Mouse (Mus musculus) forebrain, embryonic 16.5 days (tissue): ENCODE measurements around the gene Chrne. TPM values are rescaled to one million over a fixed set of nuclear protein-coding genes. Genes with fewer than 3 reads are reported as not detected.

Experiments
- ATAC-seq: fragments of 200-750 bp; cut with Nextera tagmentation; 2 replicates; pipeline ENCODE4 v1.8.0; 2017; ENCODE audit warnings: mild to moderate bottlenecking, moderate library complexity
- H3K27ac ChIP-seq: fragments of 300-500 bp; sonication (generic); 2 replicates; pipeline ENCODE4 v1.5.1; 2014; ENCODE audit warnings: low read length, control low read depth
- H3K27me3 ChIP-seq: fragments of 300-500 bp; sonication (generic); replicated peaks from 2 replicates; pipeline ENCODE4 v1.6.1; 2014; ENCODE audit warnings: low read length; ENCODE audit not compliant: control insufficient read depth, insufficient read depth
- H3K36me3 ChIP-seq: fragments of 300-500 bp; sonication (generic); 2 replicates; pipeline ENCODE4 v1.6.1; 2014; ENCODE audit not compliant: control insufficient read depth, insufficient read depth
- H3K4me1 ChIP-seq: fragments of 300-500 bp; sonication (generic); replicated peaks from 2 replicates; pipeline ENCODE4 v1.6.1; 2014; ENCODE audit warnings: low read length; ENCODE audit not compliant: control insufficient read depth, insufficient read depth
- H3K4me2 ChIP-seq: fragments of 300-500 bp; sonication (generic); 2 replicates; pipeline ENCODE4 v1.6.1; 2014; ENCODE audit warnings: mild to moderate bottlenecking, low read length, control low read depth
- H3K4me3 ChIP-seq: fragments of 300-500 bp; sonication (generic); replicated peaks from 2 replicates; pipeline ENCODE4 v1.5.1; 2014; ENCODE audit warnings: mild to moderate bottlenecking, low read length, control low read depth
- H3K9ac ChIP-seq: fragments of 300-500 bp; sonication (generic); replicated peaks from 2 replicates; pipeline ENCODE4 v1.6.1; 2014; ENCODE audit warnings: low read depth, low read length, control low read depth
- H3K9me3 ChIP-seq: fragments of 300-500 bp; sonication (generic); 2 replicates; pipeline ENCODE4 v1.6.1; 2016; ENCODE audit warnings: low read length; ENCODE audit not compliant: control insufficient read depth
- WGBS: fragments of 180-500 bp; shearing (Covaris S2); extraction: QIAGEN DNeasy Blood & Tissue Kit; methylation state at CpG from one replicate; pipeline ENCODE4 v1.1.7; 2014; 5-methylcytosine and 5-hydroxymethylcytosine counted together
- polyA plus RNA-seq: library from polyadenylated mRNA; unstranded; fragments of >200 nt; fragmentation: Nextera tagmentation; extraction: Ambion mirVana; gene quantifications from 2 replicates; pipeline ENCODE4 v1.2.1, GENCODE M21; 2015

The Chrne gene
- polyA plus RNA-seq, 1 experiment from 2014 or later = 0.39 TPM

- Histone ChIP-seq H3K9me3 (no peaks in the 10 kb centered on the region), H3K4me1 (peaks cover 33% of the 10 kb centered on the region), H3K9ac (peak within 1 kb of the TSS; percentile 90), H3K4me3 (peak within 1 kb of the TSS; percentile 56), H3K27ac (peak within 1 kb of the TSS; percentile 96), H3K27me3 (no peaks in the 10 kb centered on the region), H3K36me3 (peaks cover 27% of the 10 kb centered on the region), H3K4me2 (peak within 1 kb of the TSS; percentile 94)
- WGBS = under 1% methylated on average over 63 of the region's 63 CpGs
- ATAC-seq = peak; percentile 92
These were observed 28.0 kb upstream of the Chrne start, which contains the start of the genes Rnf167 and Slc25a11 for GRCm38 (mm10) chr11:70646691-70647650. Rnf167 (plus strand) TSS chr11:70647235. Slc25a11 (minus strand) TSS chr11:70647479.

GRCm38 (mm10) chr11:70646259-70646555 is 27.2 kb upstream of the Chrne start:
- Histone ChIP-seq H3K4me1 (peaks cover 30% of the 10 kb centered on the region), H3K9ac (peak overlapping the region; percentile 90), H3K4me3 (peak overlapping the region; percentile 56), H3K4me2 (peak overlapping the region; percentile 90), H3K36me3 (peaks cover 24% of the 10 kb centered on the region), H3K27me3 (no peaks in the 10 kb centered on the region), H3K27ac (peak overlapping the region; percentile 90), H3K9me3 (no peaks in the 10 kb centered on the region)
- ATAC-seq = no peak
- 25% methylated on average over 3 of the region's 3 CpGs for WGBS

DNA sequence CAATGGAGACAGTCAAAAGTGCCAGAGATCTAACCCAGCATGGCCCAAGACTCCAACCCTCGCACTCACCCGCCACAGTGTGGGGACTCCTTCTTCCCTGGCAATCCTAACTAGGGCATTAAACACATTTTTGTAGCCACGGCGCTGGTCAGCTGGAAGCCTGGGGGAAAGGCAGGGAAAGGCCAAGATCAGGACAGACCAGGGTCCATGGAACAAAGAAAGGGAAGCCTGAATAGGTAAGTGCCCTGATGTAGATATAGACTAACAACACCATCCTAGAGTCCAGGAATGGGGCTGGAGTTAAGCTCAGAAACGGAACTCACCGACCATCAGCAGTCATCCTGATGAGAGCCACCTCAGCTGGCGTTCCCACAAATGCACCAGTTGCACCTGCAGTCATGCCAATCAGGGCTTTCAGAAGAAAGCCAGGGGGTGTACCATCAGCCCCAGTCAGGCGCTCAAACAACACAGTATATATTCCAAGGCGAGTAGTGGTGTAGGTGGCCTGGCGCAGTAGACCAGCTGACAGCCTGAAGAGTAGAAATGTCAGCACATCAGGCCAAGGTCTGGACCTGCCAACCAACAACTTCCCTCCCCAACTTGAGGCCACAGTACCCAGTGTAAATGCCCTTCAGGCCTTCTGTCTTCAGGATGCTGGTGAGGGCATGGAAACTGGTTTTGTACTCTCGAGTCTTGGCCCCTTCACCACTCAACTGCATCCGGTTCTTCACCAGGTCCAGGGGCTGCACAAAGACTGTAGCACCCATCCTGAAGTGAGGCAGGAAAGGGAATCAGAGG is 26.6 kb upstream of the Chrne start:
- Histone ChIP-seq H3K9me3 (no peaks in the 10 kb centered on the region), H3K4me3 (peak overlapping the region; percentile 56), H3K27ac (peak overlapping the region; percentile 90; the same call in 1 of the 2 replicates), H3K27me3 (no peaks in the 10 kb centered on the region), H3K36me3 (peaks cover 19% of the 10 kb centered on the region), H3K4me2 (peak overlapping the region; percentile 90), H3K9ac (peak overlapping the region; percentile 90), H3K4me1 (peaks cover 30% of the 10 kb centered on the region)
- 93% methylated on average over 12 of the region's 12 CpGs for WGBS
- ATAC-seq = no peak

DNA sequence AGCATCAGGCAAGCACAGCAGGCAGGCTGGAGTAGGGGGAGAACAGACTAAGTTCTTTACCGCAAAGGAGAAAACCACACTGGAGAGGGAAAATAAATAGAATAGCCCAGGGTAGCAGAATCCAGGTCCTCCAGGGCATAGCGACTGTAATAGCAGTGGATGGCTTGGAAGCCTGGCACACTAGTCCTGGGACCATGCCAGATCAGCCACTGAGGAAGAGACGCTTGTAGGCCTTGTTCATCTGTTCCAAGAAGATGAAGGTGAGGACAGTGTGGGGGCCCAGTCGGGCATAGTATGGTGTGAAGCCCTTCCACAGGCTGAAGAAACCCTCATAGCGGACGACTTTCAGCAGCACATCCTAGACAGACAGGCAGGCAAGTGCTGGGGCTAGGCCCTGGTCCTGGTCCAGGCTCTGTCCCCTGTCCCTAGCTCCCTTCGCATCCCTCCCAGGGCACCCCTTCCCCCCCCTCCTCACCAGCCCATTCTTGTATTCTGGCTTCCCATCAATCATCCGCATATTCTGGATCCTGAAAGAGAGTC is 25.6 kb upstream of the Chrne start:
- no peak overlapping the region for H3K27ac ChIP-seq
- no peaks in the 10 kb centered on the region for H3K27me3 ChIP-seq
- peaks cover 11% of the 10 kb centered on the region for H3K36me3 ChIP-seq
- H3K9me3 ChIP-seq = no peaks in the 10 kb centered on the region
- no peak overlapping the region for H3K4me2 ChIP-seq
- H3K4me3 ChIP-seq = no peak overlapping the region
- H3K4me1 ChIP-seq = peaks cover 30% of the 10 kb centered on the region
- no peak for ATAC-seq
- 92% methylated on average over 8 of the region's 8 CpGs for WGBS
- no peak overlapping the region for H3K9ac ChIP-seq

- ATAC-seq = no peak
- WGBS = 93% methylated on average over 6 of the region's 6 CpGs
- peaks cover 6% of the 10 kb centered on the region for H3K36me3 ChIP-seq
- H3K27me3 ChIP-seq = no peaks in the 10 kb centered on the region
- H3K9ac ChIP-seq = no peak overlapping the region
- H3K4me1 ChIP-seq = peaks cover 17% of the 10 kb centered on the region
- no peaks in the 10 kb centered on the region for H3K9me3 ChIP-seq
- no peak overlapping the region for H3K4me3 ChIP-seq
- no peak overlapping the region for H3K27ac ChIP-seq
- H3K4me2 ChIP-seq = no peak overlapping the region
These were observed 24.0 kb upstream of the Chrne start for GRCm38 (mm10) chr11:70643051-70643450.

DNA sequence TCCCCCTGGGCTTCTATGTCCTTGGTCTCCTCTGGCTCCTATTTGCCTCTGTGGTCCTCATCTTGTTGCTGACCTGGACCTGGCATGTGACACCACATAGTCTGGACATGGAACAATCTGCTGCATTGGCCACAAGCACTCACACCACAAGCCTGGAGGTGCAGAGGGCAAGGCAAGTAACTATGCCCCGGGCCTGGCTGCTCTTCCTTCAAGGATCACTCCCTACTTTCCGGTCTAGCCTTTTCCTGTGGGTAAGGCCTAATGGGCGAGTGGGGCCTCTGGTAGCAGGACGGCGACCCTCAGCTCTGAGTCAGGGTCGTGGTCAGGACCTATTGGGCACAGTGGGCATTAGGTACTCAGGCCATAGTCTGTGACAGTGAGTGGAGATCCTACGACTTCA is 22.2 kb upstream of the Chrne start:
- WGBS = 82% methylated on average over 7 of the region's 7 CpGs
- no peak overlapping the region for H3K4me2 ChIP-seq
- no peaks in the 10 kb centered on the region for H3K27me3 ChIP-seq
- no peak for ATAC-seq
- H3K4me1 ChIP-seq = peaks cover 10% of the 10 kb centered on the region
- H3K4me3 ChIP-seq = no peak overlapping the region
- no peak overlapping the region for H3K27ac ChIP-seq
- no peak overlapping the region for H3K9ac ChIP-seq
- peaks cover 6% of the 10 kb centered on the region for H3K36me3 ChIP-seq
- no peaks in the 10 kb centered on the region for H3K9me3 ChIP-seq

- Histone ChIP-seq H3K4me1 (no peaks in the 10 kb centered on the region), H3K9me3 (no peaks in the 10 kb centered on the region), H3K9ac (no peak overlapping the region), H3K27ac (no peak overlapping the region), H3K4me2 (no peak overlapping the region), H3K4me3 (no peak overlapping the region), H3K27me3 (no peaks in the 10 kb centered on the region), H3K36me3 (peaks cover 6% of the 10 kb centered on the region)
- 84% methylated on average over 8 of the region's 8 CpGs for WGBS
- no peak for ATAC-seq
These were observed 21.0 kb upstream of the Chrne start for GRCm38 (mm10) chr11:70639976-70640375.

GRCm38 (mm10) chr11:70638714-70639278 is 19.8 kb upstream of the Chrne start, which contains the start of gene Gp1ba:
Gp1ba (plus strand) TSS chr11:70639122.
- Histone ChIP-seq H3K27me3 (no peaks in the 10 kb centered on the region), H3K9me3 (no peaks in the 10 kb centered on the region), H3K4me1 (no peaks in the 10 kb centered on the region), H3K27ac (no peak within 1 kb of the TSS), H3K9ac (no peak within 1 kb of the TSS), H3K36me3 (no peaks in the 10 kb centered on the region), H3K4me2 (no peak within 1 kb of the TSS), H3K4me3 (no peak within 1 kb of the TSS)
- WGBS = 55% methylated on average over 5 of the region's 5 CpGs
- ATAC-seq = no peak

- Histone ChIP-seq H3K27me3 (no peaks in the 10 kb centered on the region), H3K27ac (no peak overlapping the region), H3K4me3 (no peak overlapping the region), H3K4me2 (no peak overlapping the region), H3K9me3 (no peaks in the 10 kb centered on the region), H3K9ac (no peak overlapping the region), H3K4me1 (no peaks in the 10 kb centered on the region), H3K36me3 (no peaks in the 10 kb centered on the region)
- no peak for ATAC-seq
- WGBS = 89% methylated on average over 1 of the region's 1 CpGs
These were observed 19.3 kb upstream of the Chrne start for GRCm38 (mm10) chr11:70638293-70638692.
